Mouse (Mus musculus): ENCODE measurements around the gene Mark3. TPM values are rescaled to one million over a fixed set of nuclear protein-coding genes. Genes with fewer than 3 reads are reported as not detected.

Gene Mark3
- polyA plus RNA-seq (2012; ENCODE audit: low replicate concordance): 9.3 and 16.5 TPM in 2 replicates

DNA sequence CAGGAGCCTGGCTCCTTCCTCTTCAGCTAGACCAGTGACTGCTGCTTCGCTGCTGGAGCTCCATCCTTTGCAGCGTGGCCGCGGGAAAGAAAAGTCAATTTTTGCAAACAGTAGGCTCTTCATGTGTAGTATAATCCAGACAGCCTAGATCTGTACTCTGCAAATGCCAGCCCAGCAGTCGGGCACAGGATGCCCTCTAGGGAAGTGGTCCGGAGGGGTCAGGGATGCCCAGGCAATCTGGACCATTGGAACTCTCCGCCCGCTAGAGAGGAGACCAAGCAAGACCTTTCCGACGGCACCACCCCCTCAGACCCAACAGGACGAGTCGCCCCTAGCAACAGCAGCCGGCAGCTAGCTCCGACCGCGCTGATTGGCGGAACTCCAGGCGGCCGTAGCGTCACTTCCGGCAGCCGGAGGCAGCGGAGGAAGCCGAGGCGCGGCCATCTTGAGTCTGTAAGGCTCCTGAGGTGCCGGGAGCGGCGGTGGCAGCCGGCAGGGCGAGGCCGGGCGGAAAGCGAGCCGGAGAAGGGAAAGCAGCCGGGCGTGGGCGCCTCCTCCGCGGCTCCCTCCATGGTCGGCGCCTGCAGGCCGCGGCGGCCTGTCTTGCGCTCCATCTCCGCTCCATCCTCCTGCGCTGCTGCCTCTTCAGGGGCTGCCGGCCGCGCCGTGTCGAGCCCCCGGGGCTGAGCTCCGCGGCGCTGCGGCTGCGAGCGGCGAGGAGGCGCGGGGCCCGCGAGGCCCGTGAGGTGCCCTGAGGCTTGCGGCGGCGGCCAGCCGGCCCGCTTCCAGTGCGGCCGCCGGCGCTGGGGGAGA, at the start of gene Mark3:
TSS of gene Mark3 (plus strand) at position 450 of the 813 bp plus-strand sequence.

DNA sequence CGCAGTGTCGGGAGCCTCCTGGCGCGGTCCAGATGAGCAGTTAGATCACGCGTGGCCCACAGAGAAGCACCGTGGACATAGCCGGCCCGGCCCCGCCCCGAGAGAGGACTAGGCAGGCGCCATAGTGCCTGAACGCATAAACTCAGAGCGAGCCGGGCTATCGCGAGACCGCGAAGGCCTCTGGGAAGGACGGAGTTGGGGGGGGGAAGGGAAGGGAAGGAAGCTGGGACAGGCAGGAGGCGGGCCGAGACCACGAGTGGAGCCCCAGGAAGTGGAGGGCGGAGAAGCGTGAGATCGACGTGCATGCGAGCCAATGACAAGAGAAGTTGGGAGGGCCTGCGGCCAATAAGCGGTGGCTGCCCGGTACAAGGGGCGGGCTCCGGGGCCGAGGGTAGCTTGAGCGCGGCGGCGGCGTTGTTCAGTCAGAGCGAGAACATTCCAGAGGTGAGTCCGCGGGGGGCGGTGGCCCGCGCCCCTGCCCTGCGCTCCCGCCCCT, 36.5 kb upstream of the Mark3 start, which contains the start of gene Eif5:
TSS of gene Eif5 (plus strand) at position 221 of the 496 bp plus-strand sequence.

DNA sequence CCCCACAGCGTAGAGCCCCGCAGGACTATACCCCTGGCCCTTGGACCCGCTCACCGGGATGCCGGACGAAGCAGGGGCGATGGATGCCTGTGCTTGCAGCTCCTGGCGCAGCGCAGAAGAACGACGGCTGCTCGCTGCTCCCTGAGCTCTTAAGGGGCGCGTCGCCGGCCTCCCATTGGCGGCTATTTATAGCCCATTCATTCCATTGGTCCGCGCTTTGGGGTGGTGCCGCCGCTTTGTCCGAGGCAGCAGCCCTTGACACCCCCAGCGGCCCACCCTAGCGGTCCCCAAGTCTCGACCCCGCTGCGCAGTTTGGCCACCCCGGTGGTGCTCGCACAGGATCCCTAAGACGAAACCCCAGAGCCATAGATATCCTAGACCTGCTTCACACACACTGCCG, 97.9 kb downstream of the Mark3 start, which contains the start of gene Ckb:
TSS of gene Ckb (minus strand) at position 163 of the 400 bp plus-strand sequence.

DNA sequence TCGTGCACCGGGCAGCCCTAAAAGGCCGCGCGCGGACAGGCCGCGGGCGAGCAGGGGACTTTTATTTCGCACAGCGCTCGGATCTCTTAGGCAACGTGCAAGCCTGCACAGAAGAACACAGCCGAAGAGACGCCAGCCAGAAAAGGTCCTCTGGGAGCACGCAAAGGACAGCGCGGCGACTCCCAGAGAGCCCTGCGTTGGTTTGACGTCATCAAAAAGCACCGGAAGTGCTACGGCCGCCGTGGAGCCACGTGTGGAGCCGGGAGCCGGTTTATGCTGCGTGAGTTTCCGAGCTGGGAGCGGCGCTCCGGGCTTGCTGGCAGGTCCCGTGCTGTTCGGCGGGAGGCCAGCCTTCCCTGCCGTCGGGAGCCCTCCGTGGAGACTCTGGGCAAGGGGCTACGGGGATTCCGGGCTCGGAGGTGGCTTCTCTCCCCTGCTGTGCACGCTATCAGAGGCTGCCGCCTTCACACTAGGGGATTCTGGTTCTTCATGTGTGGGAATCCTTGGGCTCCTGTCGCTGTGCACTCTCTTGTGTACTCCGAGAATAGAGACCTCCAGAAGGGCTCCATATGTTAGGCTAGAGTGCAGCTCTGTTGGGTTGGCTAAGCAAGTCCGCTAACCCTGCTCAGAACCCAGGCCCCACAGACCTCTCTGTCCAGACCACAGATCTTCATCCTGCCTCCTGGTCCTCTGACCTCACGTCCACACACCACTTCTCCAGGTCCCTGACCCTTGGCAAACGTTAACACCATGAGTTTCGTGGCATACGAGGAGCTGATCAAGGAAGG, 103.8 kb downstream of the Mark3 start, which contains the start of gene Trmt61a:
TSS of gene Trmt61a (plus strand) at position 224 of the 788 bp plus-strand sequence.

Other genes with a start within 250 kb of the Mark3 start
- 16.9 and 23.3 TPM in 2 replicates for gene Cdc42bpb, start 196.8 kb upstream of the Mark3 start, polyA plus RNA-seq (2012; ENCODE audit: low replicate concordance)
- gene Lbhd2, start 167.7 kb upstream of the Mark3 start, polyA plus RNA-seq (2012; ENCODE audit: low replicate concordance): not detected in 2 replicates
- gene Exoc3l4, start 157.5 kb upstream of the Mark3 start, polyA plus RNA-seq (2012; ENCODE audit: low replicate concordance): 0.28 and 2.2 TPM in 2 replicates
- 45.6 and 87.7 TPM in 2 replicates for gene Tnfaip2, start 132.1 kb upstream of the Mark3 start, polyA plus RNA-seq (2012; ENCODE audit: low replicate concordance)
- gene Gm266, start 88.7 kb upstream of the Mark3 start, polyA plus RNA-seq (2012; ENCODE audit: low replicate concordance): 0.48 TPM in 1 of 2 replicates, not detected in the other
- 81.1 and 94.2 TPM in 2 replicates for gene Eif5, start 36.5 kb upstream of the Mark3 start, polyA plus RNA-seq (2012; ENCODE audit: low replicate concordance)
- 18.2 and 37.1 TPM in 2 replicates for gene Ckb, start 97.8 kb downstream of the Mark3 start, polyA plus RNA-seq (2012; ENCODE audit: low replicate concordance)
- 27.1 and 40.3 TPM in 2 replicates for gene Trmt61a, start 103.6 kb downstream of the Mark3 start, polyA plus RNA-seq (2012; ENCODE audit: low replicate concordance)
- gene Bag5, start 138.7 kb downstream of the Mark3 start, polyA plus RNA-seq (2012; ENCODE audit: low replicate concordance): 7.8 and 8.6 TPM in 2 replicates
- 81.0 and 98.3 TPM in 2 replicates for gene Apopt1, start 138.7 kb downstream of the Mark3 start, polyA plus RNA-seq (2012; ENCODE audit: low replicate concordance)
- 35.1 and 44.2 TPM in 2 replicates for gene Klc1, start 184.3 kb downstream of the Mark3 start, polyA plus RNA-seq (2012; ENCODE audit: low replicate concordance)
- 2.6 and 13.1 TPM in 2 replicates for gene Xrcc3, start 239.3 kb downstream of the Mark3 start, polyA plus RNA-seq (2012; ENCODE audit: low replicate concordance)
- 5.0 and 5.1 TPM in 2 replicates for gene Zfyve21, start 239.6 kb downstream of the Mark3 start, polyA plus RNA-seq (2012; ENCODE audit: low replicate concordance)